Mouse (Mus musculus) erythroblast, embryonic 14.5 days (primary cell): Measurements from ENCODE around the gene Gzmm.

Experiments used
- GATA1 ChIP-seq: IDR thresholded peaks from 2 replicates; pipeline ENCODE4 v1.6.1; 2012; ENCODE audit warnings: low read length, inconsistent platforms, mixed read lengths
- TAL1 ChIP-seq: IDR thresholded peaks from 3 replicates; pipeline ENCODE4 v1.6.1; 2012; ENCODE audit warnings: low read length, inconsistent platforms, mixed read lengths

DNA sequence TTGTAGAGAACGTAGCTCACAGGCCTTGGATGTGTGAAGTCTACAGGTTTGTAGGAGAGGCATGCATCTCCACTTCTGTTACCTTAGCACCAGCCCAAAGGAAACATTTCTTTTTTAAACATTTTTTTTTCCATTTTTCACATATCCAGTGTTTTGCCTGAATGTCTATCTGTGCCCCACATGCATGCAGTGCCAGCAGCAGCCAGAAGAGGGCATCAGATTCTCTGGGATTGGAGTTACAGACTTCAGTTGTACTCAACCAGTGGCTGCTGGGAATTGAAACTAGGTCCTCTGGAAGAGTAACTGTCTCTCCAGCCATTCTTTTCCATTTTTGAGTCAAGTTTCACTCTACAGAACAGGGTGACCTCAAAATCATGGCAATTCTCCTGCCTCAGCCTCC lies 43.7 kb downstream of the Gzmm start:
- TF ChIP-seq TAL1 (no peak), GATA1 (no peak)
